In genomic region chr16:76307039-76307438, GRCm38 (mm10) we compare ENCODE assay signal across 19 mouse cellular contexts.
DNase-seq lines count a peak whose midpoint lies in the region; ATAC-seq and TF ChIP-seq lines count a peak whose summit lies in the region.
"Had no signal": no experiment of that assay in that cellular context is flagged by ENCODE, and none has a peak within 500 bp of the region (broad histone marks: within the 10 kb centered on the region; RNA-seq: fewer than 3 reads in every experiment).

No protein-coding gene starts in this region.

- no peak overlapping the region for H3K4me3 ChIP-seq in forebrain, embryonic 14.5 days (ENCODE audit: low read depth, low read length)
- no peak overlapping the region for H3K4me3 ChIP-seq in forebrain, embryonic 10.5 days
- H3K4me3 ChIP-seq: forebrain, embryonic 15.5 days; hindbrain, embryonic 12.5 days; midbrain, embryonic 12.5 days; myocyte had no signal

- intact Hi-C loops in heart, postnatal 10 days (cut with DNase I): no loop called here
- intact Hi-C loops in heart, postnatal 25 days (cut with DNase I): no loop called here

- H3K4me2 ChIP-seq in forebrain, embryonic 14.5 days (ENCODE audit: low read length): no peak overlapping the region
- H3K4me2 ChIP-seq: forebrain, embryonic 15.5 days; hindbrain, embryonic 12.5 days; lung, embryonic 14.5 days; midbrain, embryonic 12.5 days had no signal

- no peak for TF ChIP-seq POLR2A in brain, embryonic 14.5 days (IDR thresholded peaks at IDR 0.05; ENCODE audit: borderline replicate concordance, extremely low read depth, insufficient read depth, insufficient read length, poor library complexity, severe bottlenecking)

- no peak for ATAC-seq in forebrain, embryonic 14.5 days
- ATAC-seq: forebrain, embryonic 15.5 days; intestine, postnatal 0 days had no signal

- H3K9ac ChIP-seq in forebrain, embryonic 14.5 days (ENCODE audit: low read length): no peak overlapping the region
- H3K9ac ChIP-seq: forebrain, embryonic 15.5 days; hindbrain, embryonic 12.5 days; lung, embryonic 14.5 days; midbrain, embryonic 12.5 days had no signal

- WGBS in forebrain, embryonic 14.5 days: 48% methylated on average over 3 of the region's 3 CpGs
- 82% methylated on average over 3 of the region's 3 CpGs for WGBS in forebrain, embryonic 10.5 days

- TF ChIP-seq CTCF in brain, embryonic 14.5 days (IDR thresholded peaks at IDR 0.05; ENCODE audit: borderline replicate concordance, extremely low read depth, insufficient read depth, insufficient read length): no peak

- H3K4me1 ChIP-seq in forebrain, embryonic 14.5 days (ENCODE audit: control insufficient read depth, insufficient read depth, low read length): no peaks in the 10 kb centered on the region
- H3K4me1 ChIP-seq in forebrain, embryonic 10.5 days: no peaks in the 10 kb centered on the region; the same call in 1 of the 2 replicates
- H3K4me1 ChIP-seq: forebrain, embryonic 15.5 days; hindbrain, embryonic 12.5 days had no signal

- DNase-seq in forebrain, embryonic 14.5 days (ENCODE audit: low spot score): peak; percentile 42
- DNase-seq in forebrain, embryonic 10.5 days (ENCODE audit: extremely low spot score, low spot score): no peak
- peak; percentile 61 to 66 for DNase-seq in heart, postnatal 10 days
- no peak for DNase-seq in heart, postnatal 25 days (ENCODE audit: low spot score)
- peak; percentile 57 for DNase-seq in brain, embryonic 14.5 days (ENCODE audit: low read depth)
- DNase-seq in cerebellum, postnatal 14 days: peak; percentile 61 to 72
- DNase-seq in adipocyte (ENCODE audit: low spot score): no peak
- DNase-seq: B cell, adult 2 months; kidney, postnatal 14 days; liver; lung, embryonic 14.5 days; spleen, adult 18-20 months; thymus, postnatal 36 days had no signal

- no peaks in the 10 kb centered on the region for H3K9me3 ChIP-seq in forebrain, embryonic 14.5 days (replicated peaks; ENCODE audit: control insufficient read depth, low read length)
- no peaks in the 10 kb centered on the region for H3K9me3 ChIP-seq in forebrain, embryonic 10.5 days
- H3K9me3 ChIP-seq: forebrain, embryonic 15.5 days; hindbrain, embryonic 12.5 days; midbrain, embryonic 12.5 days had no signal

- no peaks in the 10 kb centered on the region for H3K27me3 ChIP-seq in forebrain, embryonic 14.5 days (replicated peaks; ENCODE audit: control insufficient read depth, insufficient read depth, low read length)
- H3K27me3 ChIP-seq in forebrain, embryonic 10.5 days (ENCODE audit: poor library complexity, severe bottlenecking): no peaks in the 10 kb centered on the region
- H3K27me3 ChIP-seq: forebrain, embryonic 15.5 days; hindbrain, embryonic 12.5 days; midbrain, embryonic 12.5 days had no signal

- H3K27ac ChIP-seq in forebrain, embryonic 14.5 days (ENCODE audit: low read depth, low read length): no peak overlapping the region
- H3K27ac ChIP-seq in forebrain, embryonic 10.5 days: no peak overlapping the region
- H3K27ac ChIP-seq: forebrain, embryonic 15.5 days; hindbrain, embryonic 12.5 days; macrophage; midbrain, embryonic 12.5 days had no signal

- H3K36me3 ChIP-seq in forebrain, embryonic 14.5 days (ENCODE audit: control insufficient read depth, insufficient read depth, low read length): 0 out of 2 replicates have a peak, but pooled peaks cover 4% of the 10 kb centered on the region
- H3K36me3 ChIP-seq in forebrain, embryonic 10.5 days (replicated peaks): peaks cover 19% of the 10 kb centered on the region
- H3K36me3 ChIP-seq: forebrain, embryonic 15.5 days; hindbrain, embryonic 12.5 days; midbrain, embryonic 12.5 days had no signal

Comparison
In these comparisons a context has a peak if more than half of its experiments do, and no peak if none do; other contexts are left out.
1. DNase-seq: peak in forebrain, embryonic 14.5 days (single experiment), heart, postnatal 10 days (2 of 2), brain, embryonic 14.5 days (single experiment) and cerebellum, postnatal 14 days (2 of 2); none in forebrain, embryonic 10.5 days (single experiment), heart, postnatal 25 days (single experiment) and adipocyte (single experiment).